Mouse (Mus musculus) right cerebral cortex, postnatal 25 days (tissue): Measurements from ENCODE around the gene Tnip1.
A peak's percentile ranks its signal among the peaks of the same experiment; 100 is the strongest.

Source experiments
- DNase-seq: peaks from one replicate; pipeline ENCODE4 v3.0.0; 2022

The Tnip1 gene

GRCm38 (mm10) chr11:54962810-54963209 lies at the start of gene Tnip1:
Gene Tnip1 (minus strand): TSS chr11:54962917.
- DNase-seq: no peak

GRCm38 (mm10) chr11:55011440-55011839 lies 48.7 kb upstream of the Tnip1 start:
- DNase-seq: no peak

- DNase-seq: no peak
Observed at GRCm38 (mm10) chr11:55008230-55008629, 45.5 kb upstream of the Tnip1 start.

- no peak for DNase-seq
Observed at GRCm38 (mm10) chr11:55005684-55006083, 43.0 kb upstream of the Tnip1 start.

GRCm38 (mm10) chr11:55004970-55005502 lies 42.3 kb upstream of the Tnip1 start:
- no peak for DNase-seq

GRCm38 (mm10) chr11:54998708-54999107 lies 36.0 kb upstream of the Tnip1 start:
- DNase-seq: no peak

- peak; percentile 57 for DNase-seq
Observed at GRCm38 (mm10) chr11:54998284-54998683, 35.6 kb upstream of the Tnip1 start.

GRCm38 (mm10) chr11:54996176-54996575 lies 33.5 kb upstream of the Tnip1 start:
- DNase-seq: no peak

- no peak for DNase-seq
Observed at GRCm38 (mm10) chr11:54989920-54990319, 27.2 kb upstream of the Tnip1 start.

- DNase-seq: no peak
Observed at GRCm38 (mm10) chr11:54988754-54989349, 26.1 kb upstream of the Tnip1 start.

GRCm38 (mm10) chr11:54987974-54988373 lies 25.3 kb upstream of the Tnip1 start:
- DNase-seq: no peak

- DNase-seq: no peak
Observed at GRCm38 (mm10) chr11:54985086-54985485, 22.4 kb upstream of the Tnip1 start.

- DNase-seq: no peak
Observed at GRCm38 (mm10) chr11:54984581-54984980, 21.9 kb upstream of the Tnip1 start.

GRCm38 (mm10) chr11:54984085-54984484 lies 21.4 kb upstream of the Tnip1 start:
- DNase-seq: peak; percentile 64

GRCm38 (mm10) chr11:54982520-54982919 lies 19.8 kb upstream of the Tnip1 start:
- DNase-seq: no peak

GRCm38 (mm10) chr11:54981630-54982029 lies 18.9 kb upstream of the Tnip1 start:
- DNase-seq: no peak

GRCm38 (mm10) chr11:54977385-54977937 lies 14.7 kb upstream of the Tnip1 start:
- no peak for DNase-seq

GRCm38 (mm10) chr11:54976351-54976750 lies 13.6 kb upstream of the Tnip1 start:
- no peak for DNase-seq

- DNase-seq: no peak
Observed at GRCm38 (mm10) chr11:54975756-54976155, 13.0 kb upstream of the Tnip1 start.

- no peak for DNase-seq
Observed at GRCm38 (mm10) chr11:54975340-54975739, 12.6 kb upstream of the Tnip1 start.

GRCm38 (mm10) chr11:54974639-54975038 lies 11.9 kb upstream of the Tnip1 start:
- no peak for DNase-seq

- DNase-seq: no peak
Observed at GRCm38 (mm10) chr11:54973481-54974212, 10.9 kb upstream of the Tnip1 start.

GRCm38 (mm10) chr11:54972789-54973188 lies 10.1 kb upstream of the Tnip1 start:
- DNase-seq: no peak
